Mouse (Mus musculus) MEL (cell line): Measurements from ENCODE around the gene Rxfp2. TPM values are rescaled to one million over a fixed set of nuclear protein-coding genes. Genes with fewer than 3 reads are reported as not detected.

Experiments used
- DNase-seq: peaks from one replicate; pipeline ENCODE4 v3.0.0; 2011; ENCODE audit warnings: low read depth, low spot score
- H3K27ac ChIP-seq: 2 replicates; pipeline ENCODE4 v1.5.1; 2012; ENCODE audit warnings: low read depth, mild to moderate bottlenecking, control low read depth, low read length, moderate library complexity; ENCODE audit not compliant: control insufficient read depth
- H3K27me3 ChIP-seq, 2 experiments: fragments of 150-350 bp in 1 of 2; sonication (generic) in 1 of 2; 2 replicates each; pipeline ENCODE4 v1.6.1; 2012; ENCODE audit warnings: low read length in 2 of 2, mild to moderate bottlenecking in 2 of 2, improper control_type of control experiment in 1 of 2, moderate library complexity in 1 of 2; ENCODE audit not compliant: insufficient read depth in 2 of 2, control insufficient read depth in 1 of 2
- H3K36me3 ChIP-seq, 2 experiments: 2 replicates each; pipeline ENCODE4 v1.6.1; 2012 to 2014; ENCODE audit warnings: low read length in 2 of 2, improper control_type of control experiment in 1 of 2, inconsistent platforms in 1 of 2, mild to moderate bottlenecking in 1 of 2; ENCODE audit not compliant: insufficient read depth in 2 of 2, control insufficient read depth in 1 of 2
- H3K4me1 ChIP-seq, 2 experiments: fragments of 150-350 bp in 1 of 2; sonication (generic) in 1 of 2; 2 replicates each; pipeline ENCODE4 v1.6.1; 2012; ENCODE audit warnings: low read length in 2 of 2, improper control_type of control experiment in 1 of 2, mild to moderate bottlenecking in 1 of 2; ENCODE audit not compliant: insufficient read depth in 2 of 2, control insufficient read depth in 1 of 2
- H3K4me3 ChIP-seq, 2 experiments: fragments of 150-350 bp in 1 of 2; sonication (generic) in 1 of 2; 2 replicates each; pipeline ENCODE4 v1.5.1; 2012; ENCODE audit warnings: low read depth in 2 of 2, low read length in 2 of 2, mild to moderate bottlenecking in 2 of 2, moderate library complexity in 2 of 2, control low read depth in 1 of 2, improper control_type of control experiment in 1 of 2; ENCODE audit not compliant: control insufficient read depth in 1 of 2, insufficient read depth in 1 of 2
- H3K79me2 ChIP-seq: 2 replicates; pipeline ENCODE4 v1.6.1; 2012; ENCODE audit warnings: mild to moderate bottlenecking, low read length, moderate library complexity; ENCODE audit not compliant: control insufficient read depth, poor library complexity, insufficient read depth
- H3K9ac ChIP-seq: 2 replicates; pipeline ENCODE4 v1.6.1; 2012; ENCODE audit warnings: low read depth, mild to moderate bottlenecking, control low read depth, low read length, moderate library complexity; ENCODE audit not compliant: control insufficient read depth, poor library complexity, severe bottlenecking
- H3K9me3 ChIP-seq: fragments of 150-350 bp; sonication (generic); replicated peaks from 2 replicates; pipeline ENCODE4 v1.6.1; 2012; ENCODE audit warnings: mild to moderate bottlenecking, low read length, improper control_type of control experiment, moderate library complexity; ENCODE audit not compliant: insufficient read depth
- BHLHE40 ChIP-seq: IDR thresholded peaks from 2 replicates; pipeline ENCODE4 v1.6.1; 2012; ENCODE audit warnings: low read depth, mild to moderate bottlenecking, inconsistent platforms, low read length, improper control_type of control experiment, borderline replicate concordance
- CHD1 ChIP-seq: IDR thresholded peaks from 2 replicates; pipeline ENCODE4 v1.6.1; 2012; ENCODE audit warnings: low read depth, mild to moderate bottlenecking, inconsistent platforms, low read length, improper control_type of control experiment
- CTCF ChIP-seq, 3 experiments: IDR thresholded peaks in 2 of 3; conservative IDR thresholded peaks in 1 of 3; 2 replicates each; pipeline ENCODE4 v1.5.1; 2011 to 2012; ENCODE audit warnings: low read length in 3 of 3, low read depth in 2 of 3, mild to moderate bottlenecking in 2 of 3, improper control_type of control experiment in 1 of 3, inconsistent platforms in 1 of 3, mixed read lengths in 1 of 3, moderate library complexity in 1 of 3; ENCODE audit not compliant: control insufficient read depth in 1 of 3, insufficient read depth in 1 of 3, poor library complexity in 1 of 3, severe bottlenecking in 1 of 3
- E2F4 ChIP-seq: IDR thresholded peaks from 2 replicates; pipeline ENCODE4 v1.6.1; 2011; ENCODE audit warnings: low read depth, low read length, improper control_type of control experiment, borderline replicate concordance
- EP300 ChIP-seq, 2 experiments: IDR thresholded peaks; 2 replicates each; pipeline ENCODE4 v1.6.1; 2011; ENCODE audit warnings: improper control_type of control experiment in 2 of 2, low read length in 2 of 2, low read depth in 1 of 2, mild to moderate bottlenecking in 1 of 2
- ETS1 ChIP-seq: IDR thresholded peaks from 2 replicates; pipeline ENCODE4 v1.6.1; 2012; ENCODE audit warnings: low read depth, mild to moderate bottlenecking, inconsistent platforms, low read length, improper control_type of control experiment, moderate library complexity
- GABPA ChIP-seq: IDR thresholded peaks from 2 replicates; pipeline ENCODE4 v1.6.1; 2012; ENCODE audit warnings: low read depth, mild to moderate bottlenecking, inconsistent platforms, low read length, improper control_type of control experiment, moderate library complexity
- GATA1 ChIP-seq: IDR thresholded peaks from 2 replicates; pipeline ENCODE4 v1.6.1; 2011; ENCODE audit warnings: low read depth, low read length, improper control_type of control experiment
- JUND ChIP-seq: IDR thresholded peaks from 2 replicates; pipeline ENCODE4 v1.6.1; 2011; ENCODE audit warnings: low read depth, mild to moderate bottlenecking, improper control_type of control experiment, low read length
- KAT2A ChIP-seq: conservative IDR thresholded peaks from 2 replicates; pipeline ENCODE4 v1.6.1; 2012; ENCODE audit warnings: low read depth, low read length, improper control_type of control experiment, inconsistent platforms
- MAX ChIP-seq: IDR thresholded peaks from 2 replicates; pipeline ENCODE4 v1.6.1; 2011; ENCODE audit warnings: low read length, improper control_type of control experiment
- MAZ ChIP-seq: IDR thresholded peaks from 2 replicates; pipeline ENCODE4 v1.6.1; 2012; ENCODE audit warnings: low read depth, mild to moderate bottlenecking, inconsistent platforms, low read length, improper control_type of control experiment
- MEF2A ChIP-seq: IDR thresholded peaks from 2 replicates; pipeline ENCODE4 v1.6.1; 2014; ENCODE audit warnings: low read depth, mild to moderate bottlenecking, inconsistent platforms, low read length, improper control_type of control experiment; ENCODE audit not compliant: poor library complexity, insufficient replicate concordance, severe bottlenecking; ENCODE audit errors: extremely low read depth
- MXI1 ChIP-seq: IDR thresholded peaks from 2 replicates; pipeline ENCODE4 v1.6.1; 2011; ENCODE audit warnings: mild to moderate bottlenecking, low read depth, low read length, improper control_type of control experiment
- MYC ChIP-seq: IDR thresholded peaks from 2 replicates; pipeline ENCODE4 v1.6.1; 2011; ENCODE audit warnings: low read depth, mild to moderate bottlenecking, low read length, improper control_type of control experiment, moderate library complexity
- NELFE ChIP-seq: IDR thresholded peaks from 2 replicates; pipeline ENCODE4 v1.6.1; 2011; ENCODE audit warnings: low read depth, low read length, improper control_type of control experiment
- POLR2AphosphoS2 ChIP-seq: IDR thresholded peaks from 2 replicates; pipeline ENCODE4 v1.6.1; 2011; ENCODE audit warnings: low read length, improper control_type of control experiment
- RAD21 ChIP-seq: IDR thresholded peaks from 2 replicates; pipeline ENCODE4 v1.6.1; 2011; ENCODE audit warnings: mild to moderate bottlenecking, low read depth, low read length, improper control_type of control experiment
- RCOR1 ChIP-seq: IDR thresholded peaks from 2 replicates; pipeline ENCODE4 v1.6.1; 2012; ENCODE audit warnings: low read depth, mild to moderate bottlenecking, inconsistent platforms, low read length, improper control_type of control experiment
- SIN3A ChIP-seq: IDR thresholded peaks from 2 replicates; pipeline ENCODE4 v1.6.1; 2012; ENCODE audit warnings: low read length, improper control_type of control experiment, inconsistent platforms
- SMC3 ChIP-seq: IDR thresholded peaks from 2 replicates; pipeline ENCODE4 v1.6.1; 2011; ENCODE audit warnings: low read depth, low read length, improper control_type of control experiment
- TAL1 ChIP-seq: IDR thresholded peaks from 2 replicates; pipeline ENCODE4 v1.6.1; 2012; ENCODE audit warnings: mild to moderate bottlenecking, inconsistent platforms, low read length, moderate library complexity, mixed read lengths
- TBP ChIP-seq: IDR thresholded peaks from 2 replicates; pipeline ENCODE4 v1.8.0; 2011; ENCODE audit warnings: low read depth, low read length, improper control_type of control experiment
- UBTF ChIP-seq: IDR thresholded peaks from 2 replicates; pipeline ENCODE4 v1.6.1; 2012; ENCODE audit warnings: low read depth, mild to moderate bottlenecking, inconsistent platforms, low read length, improper control_type of control experiment, moderate library complexity, borderline replicate concordance; ENCODE audit not compliant: insufficient read depth
- ZMIZ1 ChIP-seq: IDR thresholded peaks from 2 replicates; pipeline ENCODE4 v1.6.1; 2012; ENCODE audit warnings: low read depth, mild to moderate bottlenecking, inconsistent platforms, low read length, improper control_type of control experiment, moderate library complexity
- ZNF384 ChIP-seq: IDR thresholded peaks from 2 replicates; pipeline ENCODE4 v1.6.1; 2012; ENCODE audit warnings: low read depth, mild to moderate bottlenecking, inconsistent platforms, low read length, improper control_type of control experiment
- polyA plus RNA-seq, 2 experiments: library from polyadenylated mRNA; stranded (reverse) in 1 of 2; unstranded in 1 of 2; fragments of >175 nt in 1 of 2; fragments of >200 nt in 1 of 2; gene quantifications; 2 replicates each; pipeline versions ENCODE4 v1.2.1 to v1.2.4; 2012; ENCODE audit warnings: low replicate concordance in 2 of 2, low read depth in 1 of 2; ENCODE audit not compliant: insufficient read length in 2 of 2, insufficient read depth in 1 of 2, missing spikeins in 1 of 2
- total RNA-seq: library from RNA; depleted of rRNA; stranded (reverse); fragments of 300-350 nt; gene quantifications from 2 replicates; pipeline ENCODE4 v1.2.3, GENCODE M21; 2012

Rxfp2 gene
- total and polyA plus RNA-seq, 3 experiments = not detected

GRCm38 (mm10) chr5:150022556-150022955 lies 4.1 kb downstream of the Rxfp2 start:
- no peak overlapping the region for H3K9ac ChIP-seq
- TF ChIP-seq GABPA (no peak), MYC (no peak), EP300 (IDR thresholded peaks at IDR 0.05; ENCODE audit: low read depth in 1 of 2, low read length in 2 of 2) (no peak), ETS1 (no peak), TBP (no peak), RAD21 (no peak), POLR2AphosphoS2 (no peak), CHD1 (no peak), KAT2A (no peak), SMC3 (no peak), RCOR1 (no peak), CTCF (IDR thresholded peaks at IDR 0.05 in 2 of 3, conservative IDR thresholded peaks at IDR 0.05 in 1 of 3; ENCODE audit: control insufficient read depth in 1 of 3, insufficient read depth in 1 of 3, low read depth in 2 of 3, low read length in 3 of 3, poor library complexity in 1 of 3, severe bottlenecking in 1 of 3) (no peak), UBTF (no peak), GATA1 (no peak), ZNF384 (no peak), JUND (no peak), E2F4 (no peak), ZMIZ1 (no peak), MEF2A (no peak), NELFE (no peak)
- no peak overlapping the region for H3K4me3 ChIP-seq
- no peaks in the 10 kb centered on the region for H3K9me3 ChIP-seq
- H3K36me3 ChIP-seq = no peaks in the 10 kb centered on the region
- no peak overlapping the region for H3K27ac ChIP-seq
- H3K27me3 ChIP-seq = no peaks in the 10 kb centered on the region
- no peaks in the 10 kb centered on the region for H3K4me1 ChIP-seq
- no peaks in the 10 kb centered on the region for H3K79me2 ChIP-seq
- DNase-seq = no peak

GRCm38 (mm10) chr5:150023476-150023875 lies 5.0 kb downstream of the Rxfp2 start:
- TF ChIP-seq POLR2AphosphoS2 = no peak
- no peak for TF ChIP-seq TAL1
- no peak for TF ChIP-seq NELFE
- TF ChIP-seq BHLHE40 = no peak
- TF ChIP-seq MAX = no peak
- no peak for TF ChIP-seq ZMIZ1
- no peak for TF ChIP-seq MAZ
- peak in 2 of 3 experiments; percentile 40 to 47; a peak in 4 of 6 replicates for TF ChIP-seq CTCF (IDR thresholded peaks at IDR 0.05 in 2 of 3, conservative IDR thresholded peaks at IDR 0.05 in 1 of 3; ENCODE audit: control insufficient read depth in 1 of 3, insufficient read depth in 1 of 3, low read depth in 2 of 3, low read length in 3 of 3, poor library complexity in 1 of 3, severe bottlenecking in 1 of 3)
- no peak for TF ChIP-seq MXI1
- no peak for TF ChIP-seq SIN3A
- TF ChIP-seq SMC3 = peak; percentile 21
- no peak for TF ChIP-seq ZNF384
- Histone ChIP-seq H3K79me2 (no peaks in the 10 kb centered on the region), H3K27ac (no peak overlapping the region), H3K4me1 (no peaks in the 10 kb centered on the region), H3K4me3 (no peak overlapping the region), H3K27me3 (no peaks in the 10 kb centered on the region), H3K36me3 (no peaks in the 10 kb centered on the region), H3K9ac (no peak overlapping the region), H3K9me3 (no peaks in the 10 kb centered on the region)
- peak; percentile 33 for DNase-seq
